Mouse (Mus musculus) urinary bladder, postnatal 36 days (tissue): Measurements from ENCODE around the gene Pik3r4.

Experiments used
- DNase-seq, 2 experiments: peaks; one replicate each; pipeline ENCODE4 v3.0.0; 2022; ENCODE audit warnings: low spot score in 2 of 2, mixed read lengths in 1 of 2

The Pik3r4 gene

GRCm38 (mm10) chr9:105697764-105698396 is 55.1 kb downstream of the Pik3r4 start:
- peak in 1 of 2 experiments; percentile 25 for DNase-seq

- DNase-seq, result no peak
These were observed 57.9 kb downstream of the Pik3r4 start for GRCm38 (mm10) chr9:105700702-105701101.

- no peak for DNase-seq
These were observed 59.2 kb downstream of the Pik3r4 start for GRCm38 (mm10) chr9:105701966-105702365.

DNA sequence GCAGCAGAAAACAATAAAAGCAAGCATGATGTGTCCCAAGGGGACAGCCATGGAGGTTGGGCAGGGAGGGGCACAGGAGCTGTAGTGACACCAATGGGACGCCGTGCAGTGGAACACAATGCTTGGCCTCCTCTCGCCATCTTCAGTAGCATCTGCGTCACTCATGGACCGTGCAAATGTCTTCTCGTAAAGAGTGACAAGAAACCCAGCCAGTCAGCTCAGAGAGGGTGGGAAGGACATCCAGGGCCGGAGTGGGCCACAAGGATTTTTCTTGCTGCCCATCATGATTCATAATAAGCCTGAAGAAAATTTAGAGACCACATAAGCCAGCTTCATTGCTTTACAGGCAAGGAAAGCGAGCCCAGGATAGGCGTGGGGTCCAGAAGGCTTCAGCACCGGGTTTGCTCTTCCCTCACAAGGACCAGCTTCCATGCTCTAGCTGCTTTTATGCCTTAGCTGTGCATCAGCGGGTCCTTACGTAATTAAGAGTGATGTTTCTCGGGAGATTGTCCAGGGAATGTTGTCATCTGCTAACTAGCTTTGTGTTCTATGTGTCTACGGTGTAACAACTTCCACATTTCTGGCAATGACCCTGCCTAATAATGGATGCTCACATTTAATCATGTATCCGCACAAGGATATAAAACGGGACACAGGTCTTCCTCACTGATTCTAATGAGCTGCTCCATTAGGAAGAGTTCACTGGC is 61.6 kb downstream of the Pik3r4 start:
- DNase-seq, result no peak

- DNase-seq, result no peak
These were observed 62.2 kb downstream of the Pik3r4 start for GRCm38 (mm10) chr9:105705011-105705410.

- DNase-seq, result no peak
These were observed 69.3 kb downstream of the Pik3r4 start for GRCm38 (mm10) chr9:105712049-105712448.

GRCm38 (mm10) chr9:105719367-105719766 is 76.6 kb downstream of the Pik3r4 start:
- no peak for DNase-seq

DNA sequence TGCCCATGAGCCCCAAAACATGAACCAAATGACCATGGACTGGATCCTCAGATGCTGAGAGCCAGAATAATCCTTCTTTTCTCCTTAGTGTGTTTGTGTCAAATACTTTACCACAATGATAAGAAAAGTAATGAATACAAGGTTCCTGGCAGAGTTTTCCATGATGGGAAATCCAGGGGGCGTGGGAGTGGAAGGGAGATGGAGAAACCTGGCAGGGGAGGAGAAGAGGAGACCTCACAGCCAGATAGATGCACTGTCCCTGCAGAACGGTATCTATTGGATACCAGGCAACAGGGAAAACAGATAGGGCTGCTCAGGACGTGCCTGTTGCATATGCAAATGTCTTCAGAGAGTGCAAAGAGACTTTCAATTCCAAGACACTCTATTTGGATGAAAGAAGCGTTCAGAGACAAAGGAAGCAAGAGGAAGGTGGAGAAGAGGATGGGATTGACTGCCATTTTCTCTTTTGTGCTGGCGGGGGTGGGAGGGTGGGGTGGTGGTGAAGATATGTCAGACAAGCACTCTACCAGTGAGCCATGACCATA is 77.1 kb downstream of the Pik3r4 start:
- DNase-seq, result peak in 1 of 2 experiments; percentile 25

- no peak for DNase-seq
These were observed 77.7 kb downstream of the Pik3r4 start for GRCm38 (mm10) chr9:105720430-105720829.

DNA sequence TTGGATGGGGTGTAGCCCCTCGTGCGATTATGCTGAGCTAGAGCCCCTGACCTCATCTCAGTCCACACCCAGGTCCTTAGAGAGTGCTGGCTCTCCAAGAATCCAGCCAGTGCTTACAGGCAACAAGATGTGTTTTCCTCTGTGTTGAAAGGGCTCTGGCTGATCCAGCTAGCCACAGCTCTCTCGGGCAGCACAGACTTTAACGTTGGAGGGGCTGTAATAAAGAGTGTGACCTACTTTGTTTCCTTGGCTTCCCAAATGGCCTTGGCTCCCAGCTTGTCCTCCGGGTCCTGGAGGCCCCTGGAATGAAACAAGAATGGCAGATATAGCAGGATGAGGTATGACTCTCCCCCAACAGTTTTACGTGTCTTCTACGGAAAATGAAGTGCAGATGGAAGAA is 89.2 kb downstream of the Pik3r4 start:
- DNase-seq, result no peak

DNA sequence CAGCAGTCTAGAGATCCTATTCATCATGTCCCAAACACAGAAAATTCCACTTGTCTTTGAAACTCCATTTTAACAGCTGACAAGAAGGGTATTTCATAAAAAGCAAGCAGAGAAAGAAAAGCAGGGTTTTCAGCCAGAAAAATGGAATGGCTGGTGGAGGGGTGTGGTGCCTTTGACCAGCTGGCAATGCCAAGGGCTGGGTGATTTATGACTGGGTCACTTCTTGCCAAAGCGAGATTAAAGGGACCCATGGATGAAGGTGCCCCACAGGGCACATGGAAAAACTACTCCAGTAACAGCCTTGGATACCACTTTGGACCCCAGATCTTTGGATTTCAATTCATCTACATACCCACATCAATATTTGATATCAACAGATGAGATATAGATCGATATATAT is 91.9 kb downstream of the Pik3r4 start:
- DNase-seq, result peak in 1 of 2 experiments; percentile 14

- no peak for DNase-seq
These were observed 92.4 kb downstream of the Pik3r4 start for GRCm38 (mm10) chr9:105735195-105735594.
